Mouse (Mus musculus) heart, embryonic 12.5 days (tissue): ENCODE measurements around the gene Gba2. TPM values are rescaled to one million over a fixed set of nuclear protein-coding genes. Genes with fewer than 3 reads are reported as not detected.
"Not testable (repeated sequence)": the region's sequence is repeated elsewhere in the genome, so short reads cannot be mapped to it uniquely, and the experiment has no call there.

Source experiments
- ATAC-seq: fragments of 200-750 bp; cut with Nextera tagmentation; 2 replicates; pipeline ENCODE4 v1.8.0; 2017; ENCODE audit warnings: moderate TSS enrichment, moderate library complexity; ENCODE audit not compliant: insufficient number of reproducible peaks, low FRiP score
- H3K27ac ChIP-seq: fragments of 300-500 bp; sonication (generic); 2 replicates; pipeline ENCODE4 v1.5.1; 2016; ENCODE audit warnings: mild to moderate bottlenecking, moderate library complexity; ENCODE audit not compliant: poor library complexity, severe bottlenecking
- H3K27me3 ChIP-seq: fragments of 300-500 bp; sonication (generic); replicated peaks from 2 replicates; pipeline ENCODE4 v1.6.1; 2016; ENCODE audit warnings: mild to moderate bottlenecking, moderate library complexity
- H3K36me3 ChIP-seq: fragments of 300-500 bp; sonication (generic); 2 replicates; pipeline ENCODE4 v1.6.1; 2016; ENCODE audit warnings: mild to moderate bottlenecking, moderate library complexity
- H3K4me1 ChIP-seq: fragments of 300-500 bp; sonication (generic); replicated peaks from 2 replicates; pipeline ENCODE4 v1.6.1; 2016; ENCODE audit warnings: mild to moderate bottlenecking
- H3K4me2 ChIP-seq: fragments of 300-500 bp; sonication (generic); 2 replicates; pipeline ENCODE4 v1.6.1; 2016; ENCODE audit warnings: mild to moderate bottlenecking, moderate library complexity
- H3K4me3 ChIP-seq: fragments of 300-500 bp; sonication (generic); 2 replicates; pipeline ENCODE4 v1.5.1; 2016; ENCODE audit warnings: mild to moderate bottlenecking
- H3K9ac ChIP-seq: fragments of 300-500 bp; sonication (generic); 2 replicates; pipeline ENCODE4 v1.6.1; 2016; ENCODE audit warnings: mild to moderate bottlenecking, moderate library complexity
- H3K9me3 ChIP-seq: fragments of 300-500 bp; sonication (generic); replicated peaks from 2 replicates; pipeline ENCODE4 v1.6.1; 2016; ENCODE audit warnings: mild to moderate bottlenecking, moderate library complexity
- WGBS: fragments of 180-500 bp; shearing (Covaris S2); methylation state at CpG from one replicate; pipeline ENCODE4 v1.1.7; 2016; 5-methylcytosine and 5-hydroxymethylcytosine counted together
- polyA plus RNA-seq: library from polyadenylated mRNA; unstranded; fragments of >200 nt; fragmentation: Nextera tagmentation; extraction: Ambion mirVana; gene quantifications from 2 replicates; pipeline ENCODE4 v1.2.1, GENCODE M21; 2016

Gene Gba2
- polyA plus RNA-seq, 1 experiment from 2014 or later = 25.8 TPM

DNA sequence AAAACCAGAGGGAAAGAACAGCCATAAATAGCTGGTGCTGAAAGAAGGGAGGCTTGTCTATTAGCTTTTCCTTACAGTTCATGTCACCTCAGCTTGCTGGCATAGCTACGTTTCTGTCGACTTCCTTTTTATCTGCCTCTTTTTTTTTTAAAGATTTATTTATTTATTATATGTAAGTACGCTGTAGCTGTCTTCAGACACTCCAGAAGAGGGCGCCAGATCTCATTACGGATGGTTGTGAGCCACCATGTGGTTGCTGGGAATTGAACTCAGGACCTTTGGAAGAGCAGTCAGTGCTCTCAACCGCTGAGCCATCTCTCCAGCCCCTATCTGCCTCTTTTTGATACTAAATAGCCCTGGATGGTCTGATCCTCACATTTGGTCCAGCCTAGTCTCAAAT, 26.8 kb downstream of the Gba2 start:
- 85% methylated on average over 6 of the region's 6 CpGs for WGBS
- not testable (repeated sequence) for H3K27me3 ChIP-seq, H3K9me3 ChIP-seq, H3K4me1 ChIP-seq, H3K27ac ChIP-seq, H3K4me3 ChIP-seq, H3K4me2 ChIP-seq, ATAC-seq, H3K9ac ChIP-seq
- peaks cover 99% of the 10 kb centered on the region for H3K36me3 ChIP-seq

DNA sequence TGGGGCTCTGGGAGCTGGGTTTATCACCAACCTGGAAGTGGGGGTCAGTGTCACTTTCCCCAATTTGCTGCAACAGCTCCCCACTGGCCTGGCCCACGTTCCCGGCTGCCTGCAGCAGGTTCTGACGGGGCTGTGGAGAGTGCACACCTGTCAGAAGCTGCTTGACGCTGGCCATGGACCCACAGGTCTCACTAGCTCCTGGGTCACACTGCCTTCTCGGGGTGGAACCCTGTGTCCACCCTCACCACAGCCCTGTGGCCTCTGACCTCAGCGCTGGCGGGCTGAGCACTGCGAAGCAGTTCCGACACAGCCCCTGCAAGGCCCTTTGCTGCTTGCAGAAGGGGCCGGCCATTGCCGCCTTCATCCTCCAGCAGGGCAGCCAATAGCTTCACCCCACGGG, 29.6 kb downstream of the Gba2 start:
- 92% methylated on average over 12 of the region's 12 CpGs for WGBS
- no peak for ATAC-seq

DNA sequence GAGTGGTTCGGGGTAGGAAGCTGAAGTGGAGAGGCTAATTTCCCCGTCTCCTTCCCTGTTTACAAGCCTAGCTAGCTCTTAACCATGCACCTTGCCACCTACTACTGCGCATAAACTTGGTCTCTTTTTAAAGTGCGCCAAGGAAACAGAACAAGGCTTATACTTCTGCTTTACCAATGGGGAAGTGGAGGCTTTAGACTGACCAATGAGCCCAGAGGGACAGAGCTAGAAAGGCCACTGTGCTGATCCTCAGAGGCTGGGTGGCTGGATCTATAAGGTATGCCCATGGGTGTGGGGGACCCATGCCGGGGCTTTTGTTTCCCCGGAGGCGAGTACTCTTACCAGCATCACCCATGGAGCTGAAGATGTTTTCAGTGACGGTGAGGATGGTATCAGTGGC, 31.5 kb downstream of the Gba2 start:
- Histone ChIP-seq H3K9me3 (peaks cover 2% of the 10 kb centered on the region; the same call in 1 of the 2 replicates), H3K36me3 (peaks cover 100% of the 10 kb centered on the region), H3K9ac (no peak overlapping the region), H3K4me1 (no peaks in the 10 kb centered on the region), H3K27me3 (no peaks in the 10 kb centered on the region), H3K27ac (no peak overlapping the region), H3K4me2 (no peak overlapping the region), H3K4me3 (no peak overlapping the region)
- no peak for ATAC-seq
- 95% methylated on average over 8 of the region's 8 CpGs for WGBS

More for the DNA sequence above, 29.6 kb downstream of the Gba2 start:
- H3K36me3 ChIP-seq = peaks cover 100% of the 10 kb centered on the region
- H3K27ac ChIP-seq = no peak overlapping the region
- no peaks in the 10 kb centered on the region for H3K4me1 ChIP-seq
- peaks cover 7% of the 10 kb centered on the region; the same call in 1 of the 2 replicates for H3K9me3 ChIP-seq
- no peak overlapping the region for H3K4me3 ChIP-seq
- no peak overlapping the region for H3K9ac ChIP-seq
- no peaks in the 10 kb centered on the region for H3K27me3 ChIP-seq
- H3K4me2 ChIP-seq = no peak overlapping the region

DNA sequence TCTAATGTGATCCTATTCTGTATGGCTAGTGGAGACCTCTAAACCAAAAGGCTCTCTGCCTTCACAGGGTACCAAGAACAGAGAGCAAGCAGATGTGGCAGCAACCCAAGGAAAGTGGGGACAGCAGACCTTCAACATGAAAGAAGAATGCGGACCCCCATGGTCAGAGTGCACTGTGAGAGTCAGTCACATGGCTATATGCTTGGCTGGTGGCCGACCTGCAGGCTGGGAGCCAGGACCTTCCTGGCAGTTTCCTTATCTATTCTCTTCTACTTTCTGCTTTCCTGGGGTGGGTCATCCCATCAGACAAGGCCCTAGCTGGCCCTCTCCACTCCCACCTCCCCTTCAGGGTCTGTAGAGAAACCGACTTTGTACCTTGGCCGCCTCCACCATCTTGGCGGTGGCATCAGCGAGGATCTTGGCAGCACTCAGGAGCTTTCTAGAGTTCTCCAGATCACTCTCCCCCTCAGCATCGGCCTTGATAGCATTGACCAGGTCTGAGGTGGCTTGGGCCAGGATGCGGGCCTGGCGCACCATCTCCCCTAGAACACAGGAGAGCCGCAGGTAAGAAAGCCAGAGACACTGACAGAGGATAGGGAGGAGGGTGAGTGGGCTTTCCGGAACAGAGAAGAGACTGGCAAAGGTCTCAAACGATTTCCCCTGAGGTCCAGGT, 32.2 kb downstream of the Gba2 start:
- peaks cover 100% of the 10 kb centered on the region for H3K36me3 ChIP-seq
- no peaks in the 10 kb centered on the region for H3K4me1 ChIP-seq
- no peak overlapping the region for H3K9ac ChIP-seq
- no peak overlapping the region for H3K4me3 ChIP-seq
- no peak for ATAC-seq
- no peaks in the 10 kb centered on the region for H3K27me3 ChIP-seq
- 92% methylated on average over 12 of the region's 12 CpGs for WGBS
- no peaks in the 10 kb centered on the region for H3K9me3 ChIP-seq
- H3K27ac ChIP-seq = no peak overlapping the region
- H3K4me2 ChIP-seq = no peak overlapping the region

- H3K4me1 ChIP-seq = no peaks in the 10 kb centered on the region
- H3K27ac ChIP-seq = no peak overlapping the region
- no peaks in the 10 kb centered on the region for H3K27me3 ChIP-seq
- no peak overlapping the region for H3K4me3 ChIP-seq
- H3K9me3 ChIP-seq = no peaks in the 10 kb centered on the region
- H3K36me3 ChIP-seq = peaks cover 99% of the 10 kb centered on the region
- no peak for ATAC-seq
- no peak overlapping the region for H3K9ac ChIP-seq
- no peak overlapping the region for H3K4me2 ChIP-seq
- 72% methylated on average over 2 of the region's 3 CpGs for WGBS
These were observed 36.6 kb downstream of the Gba2 start for GRCm38 (mm10) chr4:43542044-43542443.

- no peak for ATAC-seq
- Histone ChIP-seq H3K4me1 (peaks cover 7% of the 10 kb centered on the region; the same call in 1 of the 2 replicates), H3K4me2 (no peak overlapping the region), H3K27ac (no peak overlapping the region), H3K27me3 (no peaks in the 10 kb centered on the region), H3K9me3 (no peaks in the 10 kb centered on the region), H3K4me3 (no peak overlapping the region), H3K36me3 (peaks cover 97% of the 10 kb centered on the region), H3K9ac (no peak overlapping the region)
- WGBS = 90% methylated on average over 9 of the region's 9 CpGs
These were observed 42.6 kb downstream of the Gba2 start for GRCm38 (mm10) chr4:43536031-43536430.

GRCm38 (mm10) chr4:43535628-43536027, 43.0 kb downstream of the Gba2 start:
- Histone ChIP-seq H3K9me3 (no peaks in the 10 kb centered on the region), H3K36me3 (peaks cover 98% of the 10 kb centered on the region), H3K27ac (no peak overlapping the region), H3K27me3 (no peaks in the 10 kb centered on the region), H3K9ac (no peak overlapping the region), H3K4me2 (no peak overlapping the region), H3K4me3 (no peak overlapping the region), H3K4me1 (peaks cover 11% of the 10 kb centered on the region)
- WGBS = 92% methylated on average over 8 of the region's 8 CpGs
- no peak for ATAC-seq

- H3K27me3 ChIP-seq = no peaks in the 10 kb centered on the region
- H3K4me2 ChIP-seq = no peak overlapping the region
- no peak for ATAC-seq
- H3K4me1 ChIP-seq = peaks cover 20% of the 10 kb centered on the region
- 86% methylated on average over 9 of the region's 9 CpGs for WGBS
- H3K9me3 ChIP-seq = no peaks in the 10 kb centered on the region
- no peak overlapping the region for H3K4me3 ChIP-seq
- no peak overlapping the region for H3K27ac ChIP-seq
- peaks cover 75% of the 10 kb centered on the region for H3K36me3 ChIP-seq
- H3K9ac ChIP-seq = no peak overlapping the region
These were observed 45.4 kb downstream of the Gba2 start for GRCm38 (mm10) chr4:43533270-43533669.

- no peak for ATAC-seq
- WGBS = 18% methylated on average over 7 of the region's 7 CpGs
- Histone ChIP-seq H3K27ac (peak overlapping the region; percentile 51; the same call in 1 of the 2 replicates), H3K36me3 (peaks cover 49% of the 10 kb centered on the region), H3K4me1 (peaks cover 20% of the 10 kb centered on the region), H3K27me3 (0 out of 2 replicates have a peak, but pooled peaks cover 4% of the 10 kb centered on the region), H3K4me3 (no peak overlapping the region), H3K9me3 (no peaks in the 10 kb centered on the region), H3K4me2 (no peak overlapping the region), H3K9ac (no peak overlapping the region)
These were observed 48.1 kb downstream of the Gba2 start for GRCm38 (mm10) chr4:43530581-43530980.

DNA sequence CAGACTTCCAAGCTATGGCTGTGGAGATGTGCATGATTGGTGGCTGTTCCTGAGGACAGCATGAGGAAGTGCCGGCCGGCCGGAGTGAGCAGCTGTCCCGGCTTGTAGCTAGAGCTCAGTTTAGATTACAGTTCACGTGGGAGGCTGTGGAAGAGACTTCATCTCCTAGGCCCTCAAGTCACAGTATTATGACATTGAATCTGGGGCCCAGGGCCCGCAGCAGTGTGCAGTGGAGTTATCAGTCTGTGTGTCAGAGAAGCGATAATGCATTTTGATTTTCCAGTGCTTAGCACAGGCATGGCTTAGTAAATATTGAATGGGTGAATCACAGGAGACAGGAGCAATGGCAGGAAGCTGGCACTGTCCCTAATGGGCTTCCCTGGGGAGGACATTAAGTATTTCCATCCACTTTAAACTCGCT, 48.6 kb downstream of the Gba2 start:
- Histone ChIP-seq H3K9me3 (no peaks in the 10 kb centered on the region), H3K27ac (peak overlapping the region; percentile 51), H3K4me1 (peaks cover 23% of the 10 kb centered on the region), H3K4me3 (no peak overlapping the region), H3K9ac (no peak overlapping the region), H3K36me3 (peaks cover 44% of the 10 kb centered on the region), H3K27me3 (0 out of 2 replicates have a peak, but pooled peaks cover 4% of the 10 kb centered on the region), H3K4me2 (no peak overlapping the region)
- 0 out of 2 replicates have a peak, but pooled peaks have one; percentile 22 for ATAC-seq
- 39% methylated on average over 8 of the region's 8 CpGs for WGBS

DNA sequence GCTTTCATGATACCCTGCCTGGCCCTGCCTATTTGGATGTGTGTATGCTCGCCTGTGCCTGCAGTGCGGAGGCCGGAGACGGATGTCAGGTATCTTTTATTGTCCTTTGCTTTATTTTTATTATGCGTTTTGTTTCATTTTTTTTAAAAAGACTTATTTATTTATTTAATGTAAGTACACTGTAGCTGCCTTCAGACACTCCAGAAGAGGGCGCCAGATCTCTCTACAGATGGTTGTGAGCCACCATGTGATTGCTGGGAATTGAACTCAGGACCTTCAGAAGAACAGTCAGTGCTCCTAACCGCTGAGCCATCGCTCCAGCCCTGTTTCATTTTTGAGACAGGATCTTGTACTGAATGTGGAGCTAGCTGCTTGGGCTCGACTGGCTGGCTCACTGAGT, 50.2 kb downstream of the Gba2 start:
- peaks cover 28% of the 10 kb centered on the region for H3K36me3 ChIP-seq

GRCm38 (mm10) chr4:43527880-43528279, 50.8 kb downstream of the Gba2 start:
- WGBS = 64% methylated on average over 5 of the region's 5 CpGs
- Histone ChIP-seq H3K9ac (no peak overlapping the region), H3K27ac (no peak overlapping the region), H3K4me2 (no peak overlapping the region), H3K9me3 (no peaks in the 10 kb centered on the region), H3K4me3 (no peak overlapping the region), H3K36me3 (peaks cover 22% of the 10 kb centered on the region), H3K27me3 (0 out of 2 replicates have a peak, but pooled peaks cover 11% of the 10 kb centered on the region), H3K4me1 (peaks cover 38% of the 10 kb centered on the region)
- ATAC-seq = no peak

More for the DNA sequence above, 50.2 kb downstream of the Gba2 start:
- 73% methylated on average over 9 of the region's 9 CpGs for WGBS
- Histone ChIP-seq H3K9ac (no peak overlapping the region), H3K9me3 (no peaks in the 10 kb centered on the region), H3K4me2 (no peak overlapping the region), H3K27ac (no peak overlapping the region), H3K27me3 (0 out of 2 replicates have a peak, but pooled peaks cover 9% of the 10 kb centered on the region), H3K4me3 (no peak overlapping the region), H3K4me1 (peaks cover 36% of the 10 kb centered on the region)
- ATAC-seq = no peak
